Mouse (Mus musculus): Measurements from ENCODE around the gene Galnt2.

Gene Galnt2

DNA sequence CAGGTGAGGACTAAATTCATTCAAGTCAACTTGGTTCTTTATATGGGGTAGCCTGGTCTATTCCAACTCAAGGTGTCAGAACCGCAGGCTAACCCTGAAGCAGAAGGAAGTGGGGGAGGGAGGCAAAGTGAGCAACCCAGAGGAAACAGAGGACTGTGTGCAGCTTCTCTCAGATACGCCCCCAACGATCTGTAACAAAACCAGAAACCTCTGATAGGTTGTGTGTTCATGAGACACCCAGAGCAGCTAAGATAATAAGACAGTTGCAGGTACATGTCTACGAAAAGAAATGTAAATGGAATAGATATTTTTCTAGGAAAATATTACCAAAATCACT is 88.1 kb downstream of the Galnt2 start:
- DNase-seq (ENCODE audit: low read depth, low spot score) = no peak

GRCm38 (mm10) chr8:124321227-124321840 is 90.1 kb downstream of the Galnt2 start:
- no peak for DNase-seq (ENCODE audit: low read depth, low spot score)

- DNase-seq (ENCODE audit: low read depth, low spot score) = no peak
Measured at GRCm38 (mm10) chr8:124323356-124323755, 92.2 kb downstream of the Galnt2 start.

GRCm38 (mm10) chr8:124328259-124328658 is 97.1 kb downstream of the Galnt2 start:
- no peak for DNase-seq (ENCODE audit: low read depth, low spot score)

- no peak for DNase-seq (ENCODE audit: low read depth, low spot score)
Measured at GRCm38 (mm10) chr8:124329690-124330089, 98.5 kb downstream of the Galnt2 start.

DNA sequence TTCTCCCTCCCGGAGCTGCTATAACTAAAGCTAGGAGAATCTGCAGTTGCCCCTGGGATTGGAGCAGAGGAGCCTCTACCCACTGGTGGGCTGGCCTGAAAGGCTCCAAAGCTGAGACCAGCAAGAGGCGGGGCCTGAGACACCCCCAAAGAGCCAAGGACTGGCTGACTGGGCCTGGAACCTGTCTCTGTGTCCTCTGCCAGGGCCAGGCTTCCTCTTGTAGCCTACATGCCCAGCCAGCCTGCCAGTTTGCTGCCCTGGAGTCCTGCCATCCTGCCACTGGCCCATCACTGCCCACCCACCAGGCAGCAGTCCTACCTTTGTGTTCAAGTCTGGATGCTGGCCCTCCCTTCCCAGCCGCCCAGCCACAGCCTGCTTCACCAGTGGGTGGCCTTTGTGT is 99.2 kb downstream of the Galnt2 start:
- no peak for DNase-seq (ENCODE audit: low read depth, low spot score)

GRCm38 (mm10) chr8:124331094-124331493 is 99.9 kb downstream of the Galnt2 start:
- no peak for DNase-seq (ENCODE audit: low read depth, low spot score)

- DNase-seq (ENCODE audit: low read depth, low spot score) = no peak
Measured at GRCm38 (mm10) chr8:124331706-124332105, 100.5 kb downstream of the Galnt2 start.

GRCm38 (mm10) chr8:124336302-124336701 is 105.1 kb downstream of the Galnt2 start:
- no peak for DNase-seq (ENCODE audit: low read depth, low spot score)

- DNase-seq (ENCODE audit: low read depth, low spot score) = no peak
Measured at GRCm38 (mm10) chr8:124339742-124340141, 108.6 kb downstream of the Galnt2 start.

GRCm38 (mm10) chr8:124340360-124341068 is 109.3 kb downstream of the Galnt2 start:
- DNase-seq (ENCODE audit: low read depth, low spot score) = no peak

DNA sequence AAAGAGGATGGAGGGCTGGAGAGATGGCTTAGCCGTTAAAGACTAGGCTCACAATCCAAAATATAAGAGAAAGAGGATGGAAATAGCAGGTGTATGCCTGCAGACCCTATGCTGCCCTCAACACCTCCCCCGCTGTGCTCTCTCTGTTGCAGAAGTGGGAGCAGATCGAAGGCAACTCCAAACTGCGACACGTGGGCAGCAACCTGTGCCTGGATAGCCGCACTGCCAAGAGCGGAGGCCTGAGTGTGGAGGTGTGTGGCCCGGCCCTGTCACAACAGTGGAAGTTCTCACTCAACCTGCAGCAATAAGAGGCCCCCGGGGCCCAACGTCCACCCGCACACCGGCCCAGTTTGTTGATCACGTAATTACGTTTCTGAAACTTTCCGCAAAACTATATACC is 112.0 kb downstream of the Galnt2 start:
- DNase-seq (ENCODE audit: low read depth, low spot score) = no peak

GRCm38 (mm10) chr8:124343991-124344390 is 112.8 kb downstream of the Galnt2 start:
- DNase-seq (ENCODE audit: low read depth, low spot score) = no peak

- no peak for DNase-seq (ENCODE audit: low read depth, low spot score)
Measured at GRCm38 (mm10) chr8:124345098-124345497, 113.9 kb downstream of the Galnt2 start.

GRCm38 (mm10) chr8:124346852-124347523 is 115.8 kb downstream of the Galnt2 start:
- DNase-seq (ENCODE audit: low read depth, low spot score) = peak; percentile 60

GRCm38 (mm10) chr8:124348087-124348486 is 116.9 kb downstream of the Galnt2 start:
- DNase-seq (ENCODE audit: low read depth, low spot score) = no peak

DNA sequence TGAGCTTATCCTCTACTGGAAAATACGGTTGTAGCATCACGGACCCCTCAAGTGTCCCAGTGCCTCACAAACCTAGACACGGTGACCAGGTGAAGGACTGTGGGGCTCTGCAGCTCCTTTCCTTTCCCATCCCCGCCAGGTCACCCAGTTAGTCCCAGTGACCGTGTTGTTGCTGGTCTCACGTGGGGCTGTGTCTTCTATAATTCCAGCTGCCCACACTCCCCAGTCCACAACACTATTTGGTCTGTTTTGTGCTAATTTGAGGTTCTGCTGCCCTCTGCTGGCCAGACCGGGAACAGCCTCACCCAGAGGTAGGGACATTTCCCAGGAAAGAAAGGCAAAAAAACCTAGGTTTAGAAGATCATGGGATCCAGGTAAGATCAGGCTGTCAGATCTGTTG is 118.5 kb downstream of the Galnt2 start:
- DNase-seq (ENCODE audit: low read depth, low spot score) = peak; percentile 55

DNA sequence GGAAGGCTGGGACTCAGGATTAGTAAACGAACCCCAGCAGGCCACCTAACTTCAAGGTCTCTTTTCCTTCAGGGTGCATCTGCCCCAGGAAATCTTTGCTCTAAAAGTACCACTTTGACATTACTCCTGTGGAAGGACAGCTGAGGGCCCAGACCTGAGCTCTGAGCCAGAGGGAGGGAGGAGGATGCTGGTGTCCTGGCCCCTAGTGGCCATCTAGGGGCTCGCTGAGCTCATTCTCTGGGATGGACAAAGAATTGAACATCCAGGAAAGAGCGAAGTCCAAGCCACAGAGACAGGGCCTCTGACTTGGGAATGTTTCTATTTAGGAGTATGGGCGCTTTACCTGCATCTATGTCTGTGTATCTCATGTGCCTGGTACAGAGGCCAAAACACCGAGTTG is 120.4 kb downstream of the Galnt2 start:
- no peak for DNase-seq (ENCODE audit: low read depth, low spot score)

- no peak for DNase-seq (ENCODE audit: low read depth, low spot score)
Measured at GRCm38 (mm10) chr8:124360911-124361310, 129.7 kb downstream of the Galnt2 start.

DNA sequence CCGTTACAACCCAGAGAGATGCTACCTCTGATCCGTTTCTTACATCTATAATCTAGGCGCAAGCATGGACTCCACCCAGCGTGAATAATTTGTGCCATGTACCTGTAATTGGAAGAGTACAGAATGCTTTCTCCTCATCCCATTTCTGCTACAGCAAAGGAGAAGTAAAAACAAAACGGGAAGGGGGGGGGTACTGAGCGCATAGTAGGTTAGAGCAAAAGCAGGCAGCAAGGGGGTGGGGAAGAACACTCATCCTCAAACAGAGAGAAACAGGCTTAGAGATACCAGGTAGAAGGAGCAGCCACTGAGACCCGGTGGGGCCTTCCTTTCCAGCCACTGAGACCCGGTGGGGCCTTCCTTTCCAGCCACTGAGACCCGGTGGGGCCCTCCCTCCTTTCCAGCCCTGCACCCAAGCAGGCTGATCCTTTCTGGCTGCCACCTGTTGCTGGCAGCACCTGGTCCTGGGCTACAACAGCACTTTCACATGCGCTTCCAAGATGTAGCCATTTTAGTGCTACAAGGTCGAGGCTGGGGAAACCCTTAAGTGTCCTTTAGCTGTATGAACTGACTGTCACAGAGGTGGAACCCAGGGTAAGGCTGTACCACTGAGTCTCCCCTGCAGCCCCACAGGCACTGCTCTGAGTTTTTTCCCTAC is 130.7 kb downstream of the Galnt2 start:
- no peak for DNase-seq (ENCODE audit: low read depth, low spot score)

DNA sequence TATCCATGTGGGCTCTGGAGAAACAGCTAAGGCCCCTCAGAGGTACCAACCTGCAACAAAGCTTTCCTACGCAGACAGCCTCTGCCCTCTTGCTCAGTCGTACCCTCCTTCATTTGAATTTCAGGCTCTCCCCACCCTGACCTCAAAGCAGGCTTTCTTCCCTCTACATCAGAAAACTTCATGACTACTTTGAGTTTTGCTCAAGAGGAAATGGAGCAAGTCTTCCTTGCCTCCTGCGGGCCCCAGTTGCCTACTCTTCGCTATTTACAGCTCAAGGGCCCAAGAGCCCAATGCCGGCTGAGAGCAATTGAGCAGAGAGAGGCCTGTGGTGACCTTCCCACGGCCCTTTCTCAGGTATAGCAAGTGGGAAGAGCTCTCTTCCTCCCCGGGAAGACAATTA is 131.4 kb downstream of the Galnt2 start:
- no peak for DNase-seq (ENCODE audit: low read depth, low spot score)

- DNase-seq (ENCODE audit: low read depth, low spot score) = peak; percentile 55
Measured at GRCm38 (mm10) chr8:124363337-124363736, 132.1 kb downstream of the Galnt2 start.

Measured in ES-CJ7 (cell line).